Mouse (Mus musculus) neural tube, embryonic 13.5 days (tissue): ENCODE data around the gene Cdkn1c. TPM values are rescaled to one million over a fixed set of nuclear protein-coding genes. Genes with fewer than 3 reads are reported as not detected.

Experiments
- ATAC-seq: fragments of 200-750 bp; cut with Nextera tagmentation; 2 replicates; pipeline ENCODE4 v1.8.0; 2017; ENCODE audit warnings: low read depth, mild to moderate bottlenecking, moderate TSS enrichment, moderate library complexity
- H3K27ac ChIP-seq: fragments of 300-500 bp; sonication (generic); replicated peaks from 2 replicates; pipeline ENCODE4 v1.5.1; 2015; ENCODE audit warnings: moderate library complexity, mild to moderate bottlenecking, inconsistent platforms
- H3K27me3 ChIP-seq: fragments of 300-500 bp; sonication (generic); 2 replicates; pipeline ENCODE4 v1.6.1; 2015; ENCODE audit warnings: mild to moderate bottlenecking, inconsistent platforms
- H3K36me3 ChIP-seq: fragments of 300-500 bp; sonication (generic); 2 replicates; pipeline ENCODE4 v1.6.1; 2015; ENCODE audit warnings: mild to moderate bottlenecking, inconsistent platforms
- H3K4me1 ChIP-seq: fragments of 300-500 bp; sonication (generic); replicated peaks from 2 replicates; pipeline ENCODE4 v1.6.1; 2015; ENCODE audit warnings: inconsistent platforms
- H3K4me2 ChIP-seq: fragments of 300-500 bp; sonication (generic); 2 replicates; pipeline ENCODE4 v1.6.1; 2015; ENCODE audit warnings: inconsistent platforms, mild to moderate bottlenecking, moderate library complexity
- H3K4me3 ChIP-seq: fragments of 300-500 bp; sonication (generic); 2 replicates; pipeline ENCODE4 v1.5.1; 2015; ENCODE audit warnings: mild to moderate bottlenecking, inconsistent platforms
- H3K9ac ChIP-seq: fragments of 300-500 bp; sonication (generic); 2 replicates; pipeline ENCODE4 v1.6.1; 2015; ENCODE audit warnings: moderate library complexity, mild to moderate bottlenecking, inconsistent platforms
- H3K9me3 ChIP-seq: fragments of 300-500 bp; sonication (generic); 2 replicates; pipeline ENCODE4 v1.6.1; 2016; ENCODE audit warnings: inconsistent platforms
- WGBS: fragments of 180-500 bp; shearing (Covaris S2); methylation state at CpG from one replicate; pipeline ENCODE4 v1.1.7; 2015; 5-methylcytosine and 5-hydroxymethylcytosine counted together
- polyA plus RNA-seq: library from polyadenylated mRNA; unstranded; fragments of >200 nt; fragmentation: Nextera tagmentation; extraction: Ambion mirVana; gene quantifications from 2 replicates; pipeline ENCODE4 v1.2.1, GENCODE M21; 2015

Cdkn1c gene
- polyA plus RNA-seq, 1 experiment from 2014 or later: 464 TPM

GRCm38 (mm10) chr7:143428142-143428813 is 32.6 kb downstream of the Cdkn1c start:
- peak overlapping the region; percentile 35; the same call in 1 of the 2 replicates for H3K9ac ChIP-seq
- 11% methylated on average over 23 of the region's 23 CpGs for WGBS
- no peaks in the 10 kb centered on the region; the same call in 1 of the 2 replicates for H3K27me3 ChIP-seq
- peaks cover 24% of the 10 kb centered on the region for H3K4me1 ChIP-seq
- H3K4me2 ChIP-seq: no peak overlapping the region
- H3K36me3 ChIP-seq: no peaks in the 10 kb centered on the region
- peak overlapping the region; percentile 30 for H3K27ac ChIP-seq
- H3K4me3 ChIP-seq: no peak overlapping the region
- H3K9me3 ChIP-seq: no peaks in the 10 kb centered on the region
- peak; percentile 86 for ATAC-seq

DNA sequence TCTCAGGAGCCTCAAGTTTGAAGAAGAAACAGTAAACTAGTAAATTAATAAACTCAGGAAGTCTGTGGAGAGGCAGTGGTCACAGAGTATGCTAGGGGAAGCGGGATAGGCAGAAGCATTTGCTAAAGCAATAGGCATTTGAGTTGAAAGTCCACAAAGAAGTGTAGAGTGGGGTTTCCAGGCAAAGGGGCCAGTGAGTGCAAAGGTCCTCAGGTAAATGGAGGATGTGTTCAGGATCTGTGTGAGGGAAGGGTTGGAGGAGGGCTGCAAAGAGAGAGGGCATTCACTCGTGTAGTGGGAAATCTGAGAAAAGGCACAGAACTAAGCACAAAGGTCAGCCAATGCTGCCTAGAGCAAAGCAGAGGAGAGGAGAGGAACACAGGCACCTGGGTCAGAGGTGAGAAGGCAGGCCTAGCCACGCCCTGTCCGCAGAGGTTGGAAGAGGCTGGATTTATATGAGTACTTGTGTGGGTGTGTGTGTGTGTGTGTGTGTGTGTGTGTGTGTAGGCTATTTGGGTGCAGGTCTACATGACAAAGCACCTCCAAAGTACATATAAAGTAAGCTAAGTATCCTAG is 41.2 kb downstream of the Cdkn1c start:
- H3K27ac ChIP-seq: no peak overlapping the region
- peaks cover 5% of the 10 kb centered on the region for H3K4me1 ChIP-seq
- H3K27me3 ChIP-seq: no peaks in the 10 kb centered on the region
- WGBS: 90% methylated on average over 4 of the region's 4 CpGs
- no peaks in the 10 kb centered on the region for H3K9me3 ChIP-seq
- no peak overlapping the region for H3K4me2 ChIP-seq
- no peak for ATAC-seq
- H3K4me3 ChIP-seq: no peak overlapping the region
- H3K36me3 ChIP-seq: no peaks in the 10 kb centered on the region
- no peak overlapping the region for H3K9ac ChIP-seq

DNA sequence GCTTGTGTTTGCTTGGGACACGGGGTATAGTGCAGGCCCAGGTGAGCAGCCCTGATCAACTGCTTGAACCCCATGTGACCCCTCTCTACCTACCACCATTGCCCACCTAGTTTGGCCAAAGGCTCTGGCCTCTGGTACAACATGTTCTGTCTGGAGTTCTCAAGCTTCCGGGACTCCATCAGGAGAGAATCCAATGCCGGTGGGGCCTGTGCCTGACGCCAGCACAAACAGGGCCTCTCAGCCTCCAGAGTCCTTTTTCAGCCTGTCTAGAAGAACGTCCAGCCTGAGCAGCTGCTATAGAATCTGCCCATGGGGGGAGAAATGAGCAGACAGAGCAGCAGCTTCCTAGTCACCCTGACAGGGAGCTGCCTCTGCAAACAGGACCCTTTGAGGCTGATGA is 43.0 kb downstream of the Cdkn1c start:
- H3K4me2 ChIP-seq: no peak overlapping the region
- peaks cover 5% of the 10 kb centered on the region for H3K4me1 ChIP-seq
- no peak for ATAC-seq
- no peak overlapping the region for H3K27ac ChIP-seq
- H3K9ac ChIP-seq: no peak overlapping the region
- WGBS: 76% methylated on average over 5 of the region's 5 CpGs
- H3K9me3 ChIP-seq: no peaks in the 10 kb centered on the region
- H3K27me3 ChIP-seq: no peaks in the 10 kb centered on the region
- H3K4me3 ChIP-seq: no peak overlapping the region
- no peaks in the 10 kb centered on the region for H3K36me3 ChIP-seq

DNA sequence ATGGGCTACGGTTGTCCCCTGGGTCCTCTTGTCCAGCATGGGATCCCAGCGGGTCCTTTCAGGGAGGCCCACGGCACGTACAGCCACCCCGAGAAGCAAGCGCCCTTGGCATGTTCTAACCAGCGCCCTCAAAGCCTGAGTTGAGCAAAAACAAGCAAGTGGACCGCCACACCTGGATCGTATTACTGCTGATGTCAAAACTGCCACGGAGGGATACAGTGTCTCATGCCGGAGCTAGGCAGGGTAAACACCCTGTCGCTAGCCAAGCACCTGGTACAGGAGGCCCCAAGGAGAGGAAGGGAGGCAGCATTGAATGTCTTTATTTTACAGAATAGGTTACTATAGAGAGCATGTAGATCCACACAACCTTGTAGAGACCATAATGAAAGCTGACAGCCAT is 44.4 kb downstream of the Cdkn1c start:
- 84% methylated on average over 12 of the region's 12 CpGs for WGBS
- Histone ChIP-seq H3K4me3 (no peak overlapping the region), H3K9ac (no peak overlapping the region), H3K4me1 (peaks cover 5% of the 10 kb centered on the region), H3K9me3 (no peaks in the 10 kb centered on the region), H3K36me3 (no peaks in the 10 kb centered on the region), H3K27ac (no peak overlapping the region), H3K27me3 (no peaks in the 10 kb centered on the region), H3K4me2 (no peak overlapping the region)
- no peak for ATAC-seq

DNA sequence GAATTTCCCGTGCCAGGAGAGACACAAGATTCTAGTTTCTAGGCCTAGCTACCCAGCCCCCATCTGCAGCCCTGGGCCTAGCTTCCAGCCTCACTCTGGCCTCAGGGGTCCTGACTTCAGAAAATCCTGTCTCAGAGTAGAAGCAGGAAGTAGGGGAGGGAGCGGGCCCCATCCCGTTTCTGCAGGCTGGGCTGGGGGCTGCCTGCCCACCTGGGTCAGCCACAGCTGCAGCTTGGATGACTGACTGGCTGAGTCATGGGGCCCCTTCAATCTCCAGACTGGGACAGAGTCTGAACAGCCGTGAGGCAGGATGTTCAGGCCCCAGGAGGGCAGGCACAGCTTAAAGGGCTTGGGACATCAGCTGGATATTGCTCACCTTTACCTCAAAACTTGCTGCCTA is 45.8 kb downstream of the Cdkn1c start:
- Histone ChIP-seq H3K9me3 (no peaks in the 10 kb centered on the region), H3K9ac (no peak overlapping the region), H3K4me3 (no peak overlapping the region), H3K27me3 (no peaks in the 10 kb centered on the region), H3K4me1 (peaks cover 5% of the 10 kb centered on the region), H3K4me2 (no peak overlapping the region), H3K27ac (no peak overlapping the region), H3K36me3 (no peaks in the 10 kb centered on the region)
- ATAC-seq: no peak
- WGBS: 59% methylated on average over 4 of the region's 4 CpGs

DNA sequence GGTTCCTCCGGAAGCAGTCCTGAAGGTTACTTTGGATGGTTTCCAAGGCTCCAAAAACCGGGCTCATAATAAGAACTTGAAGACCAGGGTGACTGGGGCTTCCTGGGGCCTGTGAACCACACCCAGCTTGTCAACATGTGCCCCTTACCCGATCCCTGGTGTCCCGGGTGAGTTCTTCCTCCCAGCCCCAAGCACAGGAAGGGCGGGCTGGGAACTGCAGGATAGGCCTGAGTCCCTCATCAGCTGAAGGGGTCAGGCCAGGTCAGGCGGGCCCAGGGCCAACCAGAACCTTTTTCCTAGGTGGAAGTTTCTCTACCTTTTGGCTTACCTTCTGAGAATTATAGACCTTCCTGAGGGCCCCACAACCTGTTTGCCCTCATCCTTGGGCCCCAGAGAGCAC is 48.2 kb downstream of the Cdkn1c start:
- H3K27ac ChIP-seq: no peak overlapping the region
- ATAC-seq: no peak
- H3K4me2 ChIP-seq: no peak overlapping the region
- no peaks in the 10 kb centered on the region for H3K9me3 ChIP-seq
- H3K36me3 ChIP-seq: no peaks in the 10 kb centered on the region
- peaks cover 21% of the 10 kb centered on the region for H3K4me1 ChIP-seq
- WGBS: 77% methylated on average over 6 of the region's 6 CpGs
- no peak overlapping the region for H3K4me3 ChIP-seq
- no peak overlapping the region for H3K9ac ChIP-seq
- H3K27me3 ChIP-seq: no peaks in the 10 kb centered on the region

DNA sequence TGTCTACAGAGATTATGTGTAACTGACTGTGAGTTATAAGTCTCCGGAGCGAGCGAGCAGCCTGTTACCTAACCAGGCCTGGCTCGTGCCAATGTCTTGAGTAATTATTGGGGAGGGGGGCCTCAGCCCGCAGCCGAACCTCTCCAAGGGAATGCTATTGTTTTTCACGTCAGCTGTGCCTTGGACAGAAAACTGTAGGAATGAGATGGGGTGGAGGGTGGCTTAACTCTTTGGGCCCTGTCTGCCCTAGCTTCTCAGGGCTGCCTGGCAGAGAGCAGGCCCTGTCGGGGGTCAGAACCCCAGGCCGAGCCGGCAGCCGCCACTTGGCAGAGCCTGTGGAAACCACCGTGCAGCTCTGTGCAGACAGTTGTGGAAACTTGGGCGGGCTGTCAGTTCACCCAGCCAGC is 52.2 kb downstream of the Cdkn1c start:
- Histone ChIP-seq H3K27ac (peak overlapping the region; percentile 38; the same call in 1 of the 2 replicates), H3K27me3 (0 out of 2 replicates have a peak, but pooled peaks cover 4% of the 10 kb centered on the region), H3K9ac (no peak overlapping the region), H3K4me1 (peaks cover 16% of the 10 kb centered on the region), H3K36me3 (no peaks in the 10 kb centered on the region), H3K4me2 (no peak overlapping the region), H3K9me3 (no peaks in the 10 kb centered on the region; the same call in 1 of the 2 replicates), H3K4me3 (no peak overlapping the region)
- 44% methylated on average over 13 of the region's 13 CpGs for WGBS
- ATAC-seq: peak; percentile 50

Other genes with a start within 250 kb of the Cdkn1c start
- 0.28 and 0.29 TPM in 2 replicates for gene Slc22a18, start 12.7 kb upstream of the Cdkn1c start, polyA plus RNA-seq
- gene Phlda2, start 42.1 kb upstream of the Cdkn1c start, polyA plus RNA-seq: 0.45 and 0.84 TPM in 2 replicates
- gene Nap1l4, start 88.1 kb upstream of the Cdkn1c start, polyA plus RNA-seq: 310 and 312 TPM in 2 replicates
- gene Cars, start 139.0 kb upstream of the Cdkn1c start, polyA plus RNA-seq: 57.8 and 61.5 TPM in 2 replicates
- gene Tnfrsf26, start 167.7 kb upstream of the Cdkn1c start, polyA plus RNA-seq: 0.10 and 0.28 TPM in 2 replicates
- 3.2 and 4.2 TPM in 2 replicates for gene Tnfrsf22, start 188.6 kb upstream of the Cdkn1c start, polyA plus RNA-seq
- gene Tnfrsf23, start 224.8 kb upstream of the Cdkn1c start, polyA plus RNA-seq: 0.43 and 0.96 TPM in 2 replicates